Mouse (Mus musculus): ENCODE data around the gene Miga2.

The Miga2 gene

DNA sequence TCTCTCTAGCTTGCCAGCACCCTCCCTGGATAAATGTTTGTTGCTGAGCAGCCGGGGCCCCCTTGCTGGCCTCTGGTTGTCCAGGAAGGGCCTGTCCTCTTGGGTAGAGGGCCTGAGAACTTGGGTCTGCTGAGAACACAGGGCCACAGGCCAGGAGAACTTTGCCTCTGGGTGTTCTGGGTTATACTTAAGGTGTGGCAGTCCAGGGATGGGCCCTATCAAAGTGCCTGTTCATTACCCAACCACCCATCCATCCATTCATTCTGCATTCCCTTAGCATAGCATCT lies 29.3 kb downstream of the Miga2 start:
- in situ Hi-C loops (cut with MboI; ENCODE audit: low sequenced_read_pairs), result no loop called here

DNA sequence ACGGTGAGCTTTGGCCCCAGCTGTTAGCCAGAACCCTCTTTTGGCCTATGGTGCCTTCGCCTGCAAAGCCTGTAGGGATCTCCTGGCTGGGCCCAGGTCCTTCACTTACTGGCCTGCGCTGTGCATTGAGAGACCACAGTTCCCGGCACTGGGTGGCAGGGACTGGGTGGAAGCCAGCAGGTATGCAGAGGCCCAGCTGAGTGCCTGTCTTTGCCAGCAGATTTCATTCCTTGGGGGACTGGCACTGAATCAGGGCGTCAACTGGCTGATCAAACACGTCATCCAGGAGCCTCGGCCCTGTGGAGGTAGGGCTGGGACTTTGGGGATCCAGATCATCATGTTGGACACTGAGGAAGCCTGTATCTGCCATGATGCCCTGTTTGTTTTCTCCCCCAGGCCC lies 31.7 kb downstream of the Miga2 start:
- in situ Hi-C loops (cut with MboI; ENCODE audit: low sequenced_read_pairs), result no loop called here

DNA sequence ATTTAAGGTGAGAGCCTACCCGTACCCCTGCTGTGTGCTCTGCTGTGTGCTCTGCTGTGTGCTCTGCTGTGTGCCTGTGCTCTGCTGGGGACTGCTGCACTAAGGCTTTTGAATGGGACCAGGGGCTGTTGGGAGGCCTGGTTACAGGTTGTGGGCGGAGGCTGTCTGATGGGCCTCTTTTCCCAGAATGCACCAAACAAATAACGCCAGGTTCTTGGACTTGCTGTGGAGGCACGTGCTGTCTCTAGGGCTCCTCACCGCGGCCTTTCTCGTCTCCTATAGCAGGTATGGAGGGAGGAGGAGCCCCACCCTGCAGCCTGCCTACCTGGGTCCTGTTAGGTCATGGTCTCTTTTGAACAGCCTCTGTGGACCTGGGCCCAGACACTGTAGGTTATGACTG lies 32.2 kb downstream of the Miga2 start:
- in situ Hi-C loops (cut with MboI; ENCODE audit: low sequenced_read_pairs), result no loop called here

DNA sequence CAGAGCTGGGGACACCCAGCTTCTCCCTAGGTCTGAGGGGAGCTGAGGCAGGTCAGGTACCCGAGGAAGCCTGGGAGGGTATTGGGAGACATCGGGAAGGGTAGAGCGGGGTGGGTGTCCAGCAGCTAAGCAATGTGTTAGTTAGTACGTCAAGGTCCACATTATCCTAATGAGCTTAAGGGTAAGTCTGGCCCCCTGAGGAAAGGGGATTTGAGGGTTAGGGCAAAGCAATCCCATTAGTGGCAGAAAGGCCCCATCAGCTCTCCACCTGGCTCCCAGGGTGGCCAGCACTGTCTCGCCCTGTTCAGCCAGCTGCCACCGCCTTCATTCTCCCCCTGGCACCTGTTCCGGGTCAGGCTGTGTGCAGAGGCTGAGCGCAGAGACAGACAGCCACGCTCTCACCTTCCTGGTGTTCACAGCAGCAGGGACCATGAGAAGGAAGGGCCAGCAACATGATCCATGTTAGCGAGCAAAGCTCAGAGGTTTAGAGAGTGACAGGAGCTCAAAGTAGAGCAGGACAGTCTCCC lies 34.0 kb downstream of the Miga2 start:
- in situ Hi-C loops (cut with MboI; ENCODE audit: low sequenced_read_pairs), result no loop called here

DNA sequence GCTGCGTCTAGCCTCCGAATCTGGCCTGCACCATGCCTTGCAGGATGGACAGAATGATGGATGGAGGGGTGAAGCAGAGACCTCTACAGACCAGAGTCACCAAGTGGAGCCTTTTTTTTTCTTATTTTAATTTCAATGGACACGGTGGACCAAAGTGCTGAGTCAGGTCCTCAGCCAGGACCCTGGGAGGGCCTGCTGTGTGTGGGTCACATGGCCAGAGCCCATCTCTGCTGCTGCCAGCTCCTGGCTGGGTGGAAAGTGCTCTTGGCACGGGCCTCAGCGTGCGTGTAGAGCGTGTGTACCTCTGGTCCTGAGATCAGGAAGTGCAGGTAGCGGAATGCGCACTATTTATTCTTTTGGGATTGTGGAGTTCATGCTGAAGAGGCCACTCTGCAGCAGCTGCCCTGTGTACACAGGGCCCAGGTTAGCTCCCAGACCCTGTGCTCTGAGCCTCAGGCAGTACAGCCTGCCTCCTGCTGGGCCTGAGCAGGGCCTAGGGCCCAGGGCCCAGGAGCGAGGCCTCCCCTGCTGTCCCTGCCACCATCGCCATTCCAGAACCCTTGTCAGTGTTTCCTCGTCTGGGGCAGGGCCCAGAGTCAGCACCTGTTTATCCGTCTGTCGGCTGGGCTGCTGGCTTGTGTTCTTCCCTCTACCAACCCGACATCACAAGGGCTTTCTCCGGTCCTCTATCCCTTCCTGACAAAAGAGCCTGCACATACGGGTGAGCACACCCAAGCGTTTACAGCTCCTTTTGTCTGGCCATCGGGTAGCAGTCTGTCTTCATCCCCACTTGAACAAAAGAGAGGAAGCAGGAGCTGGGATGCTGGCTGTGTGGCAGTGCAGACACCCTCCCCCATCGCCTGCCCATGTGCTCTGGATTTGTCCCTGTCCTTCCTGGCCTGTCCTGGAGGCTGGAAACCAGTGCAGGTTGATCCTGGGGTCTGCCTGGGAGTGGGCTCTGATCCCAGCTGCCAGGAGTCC lies 35.4 kb downstream of the Miga2 start:
- in situ Hi-C loops (cut with MboI; ENCODE audit: low sequenced_read_pairs), result no loop called here

DNA sequence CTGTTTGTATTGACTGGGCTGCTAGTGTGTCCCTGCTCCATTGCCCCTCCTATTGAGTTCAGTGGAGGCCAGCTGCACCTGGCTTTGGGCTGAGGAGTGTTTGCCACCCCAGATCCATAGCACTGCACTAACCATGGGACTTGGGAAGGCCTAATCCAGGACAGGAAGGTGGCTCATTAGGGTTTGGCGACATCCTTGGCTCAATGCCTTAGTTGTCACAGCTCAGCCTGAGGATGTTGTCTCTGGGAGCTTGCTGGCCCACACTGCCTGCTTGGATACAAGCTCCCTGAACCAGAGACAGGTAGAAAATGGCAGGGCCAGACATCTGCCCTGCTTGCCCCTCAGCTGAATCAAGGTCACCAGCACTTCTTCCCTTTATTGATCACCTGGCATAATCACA lies 37.5 kb downstream of the Miga2 start:
- in situ Hi-C loops (cut with MboI; ENCODE audit: low sequenced_read_pairs), result no loop called here

DNA sequence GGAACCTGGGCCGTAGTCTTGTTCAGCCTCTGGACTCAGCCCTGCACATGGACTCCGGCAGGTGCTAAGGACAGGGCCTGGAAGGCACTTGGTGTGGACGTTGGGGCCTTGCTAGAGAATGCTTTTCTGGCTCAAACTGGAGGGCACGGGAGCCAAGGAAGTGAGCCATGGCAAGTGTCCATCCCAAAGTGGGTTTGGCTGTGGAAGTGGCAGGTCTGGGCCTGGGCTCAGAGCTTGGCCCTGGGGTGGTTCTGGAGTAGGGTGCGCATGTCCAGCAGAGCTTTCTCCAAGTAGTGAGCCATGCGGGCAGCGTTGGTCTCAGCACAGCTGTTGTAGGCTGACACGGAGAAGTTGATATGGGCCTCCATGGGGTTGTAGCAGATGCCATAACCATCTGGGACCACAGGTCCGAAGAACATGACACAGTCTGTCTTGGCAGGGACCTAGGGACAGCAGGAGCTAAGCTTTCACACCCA lies 38.4 kb downstream of the Miga2 start:
- in situ Hi-C loops (cut with MboI; ENCODE audit: low sequenced_read_pairs), result no loop called here

DNA sequence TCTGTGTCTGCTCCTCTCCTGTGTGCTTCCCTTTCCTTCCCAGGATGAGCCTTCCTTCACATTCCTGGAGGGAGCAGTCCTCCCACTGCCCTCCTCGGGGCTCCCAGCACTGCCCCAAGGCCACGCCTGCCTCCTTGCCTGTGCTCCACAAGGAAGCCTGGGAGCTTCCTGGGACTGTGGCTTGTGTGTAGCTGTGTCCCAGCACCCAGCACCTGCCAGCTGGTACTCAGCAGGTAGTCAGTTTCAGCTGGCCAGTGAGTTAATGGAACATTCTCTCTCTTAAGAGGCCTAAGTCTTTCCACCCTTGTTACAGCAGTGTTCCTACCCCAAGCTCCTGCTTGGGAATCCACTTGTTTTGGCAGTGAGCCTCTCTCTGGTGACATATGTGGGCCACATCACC lies 38.8 kb downstream of the Miga2 start:
- in situ Hi-C loops (cut with MboI; ENCODE audit: low sequenced_read_pairs), result no loop called here

DNA sequence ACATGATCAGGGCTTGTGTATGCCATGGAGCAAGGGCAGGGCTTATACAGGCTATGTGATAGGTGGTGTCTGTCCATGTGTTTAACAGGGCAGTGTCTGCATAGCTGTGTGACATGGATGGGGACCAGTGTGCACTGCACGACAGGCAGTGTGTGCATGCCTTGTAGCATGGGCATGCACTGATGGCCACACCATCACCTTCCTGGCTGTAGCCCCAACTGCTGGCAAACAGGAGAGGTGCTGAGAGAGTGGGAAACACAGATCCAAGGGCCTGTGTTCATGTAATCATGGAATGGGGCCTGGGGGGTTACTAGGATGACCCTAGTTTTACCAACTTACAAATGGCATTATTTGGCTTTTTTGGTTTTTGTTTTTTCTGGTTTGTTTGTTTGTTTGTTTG lies 39.8 kb downstream of the Miga2 start:
- in situ Hi-C loops (cut with MboI; ENCODE audit: low sequenced_read_pairs), result no loop called here

DNA sequence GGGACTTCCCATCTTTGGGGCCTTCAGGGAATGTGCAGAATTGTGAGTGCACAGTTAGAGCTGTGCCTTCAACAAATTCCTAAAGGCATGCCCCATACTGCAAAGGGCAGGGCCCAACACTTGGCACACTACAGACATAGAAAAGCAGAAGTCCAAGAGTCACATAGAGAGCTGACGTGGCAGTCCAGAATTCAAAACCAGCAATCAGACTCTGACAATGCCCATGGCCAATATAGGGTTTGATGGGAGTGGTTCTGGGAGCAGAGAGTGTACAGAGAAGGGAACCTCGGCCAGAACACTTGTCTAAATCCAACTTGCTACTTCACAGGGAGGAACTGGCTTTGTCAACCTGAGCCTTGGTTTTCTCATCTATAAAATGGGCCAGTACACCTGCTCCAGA lies 43.2 kb downstream of the Miga2 start:
- in situ Hi-C loops (cut with MboI; ENCODE audit: low sequenced_read_pairs), result no loop called here

DNA sequence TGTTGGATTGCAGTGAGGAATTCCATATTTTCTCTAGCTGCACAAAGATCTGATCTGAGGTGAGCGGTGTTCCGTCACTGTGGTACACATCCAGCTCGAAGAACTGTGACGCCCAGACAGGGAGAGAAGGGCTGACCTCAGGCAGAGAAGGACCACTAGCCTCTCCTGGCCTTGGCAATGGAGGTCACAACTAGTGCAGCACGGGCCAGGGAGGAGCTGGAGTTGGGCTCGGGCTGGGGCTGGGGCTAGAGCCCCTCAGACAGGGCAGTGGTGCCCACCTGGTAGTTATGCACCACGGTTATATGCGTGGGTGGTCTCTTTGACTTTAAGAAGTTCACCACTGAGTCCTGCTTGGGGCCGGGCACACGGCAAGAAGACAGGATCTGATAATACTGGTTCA lies 43.7 kb downstream of the Miga2 start:
- in situ Hi-C loops (cut with MboI; ENCODE audit: low sequenced_read_pairs), result no loop called here

DNA sequence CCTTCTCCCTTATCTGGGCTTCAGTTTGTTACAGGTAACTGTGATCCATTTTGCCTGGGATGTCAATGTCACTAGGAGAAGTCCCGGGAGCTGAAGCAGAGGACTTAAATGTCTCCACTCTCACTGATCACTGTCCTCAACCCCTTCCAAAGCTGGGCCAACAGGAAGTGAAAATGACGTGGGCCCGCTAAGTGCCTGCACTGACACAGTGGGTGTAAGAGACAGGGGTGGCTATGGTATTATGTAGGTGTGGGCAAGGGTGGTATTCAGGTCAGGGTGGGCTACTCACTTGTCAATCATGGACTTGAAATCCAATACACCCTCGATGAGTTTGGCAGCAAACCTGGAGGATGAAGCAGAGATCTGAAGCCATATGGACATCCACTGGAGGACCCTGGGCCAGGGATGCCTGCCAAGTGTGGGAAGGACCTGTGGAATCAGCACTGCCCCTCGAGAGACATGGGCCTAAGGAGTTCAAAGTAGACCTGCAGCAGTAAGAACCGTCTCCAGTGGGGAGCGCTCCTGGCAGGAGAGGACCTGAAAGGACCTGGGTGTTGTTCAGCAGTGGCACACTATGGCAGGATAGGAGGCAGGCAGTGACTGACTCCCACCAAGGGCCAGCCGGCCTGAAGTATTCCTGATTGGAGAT lies 44.5 kb downstream of the Miga2 start:
- in situ Hi-C loops (cut with MboI; ENCODE audit: low sequenced_read_pairs), result no loop called here

DNA sequence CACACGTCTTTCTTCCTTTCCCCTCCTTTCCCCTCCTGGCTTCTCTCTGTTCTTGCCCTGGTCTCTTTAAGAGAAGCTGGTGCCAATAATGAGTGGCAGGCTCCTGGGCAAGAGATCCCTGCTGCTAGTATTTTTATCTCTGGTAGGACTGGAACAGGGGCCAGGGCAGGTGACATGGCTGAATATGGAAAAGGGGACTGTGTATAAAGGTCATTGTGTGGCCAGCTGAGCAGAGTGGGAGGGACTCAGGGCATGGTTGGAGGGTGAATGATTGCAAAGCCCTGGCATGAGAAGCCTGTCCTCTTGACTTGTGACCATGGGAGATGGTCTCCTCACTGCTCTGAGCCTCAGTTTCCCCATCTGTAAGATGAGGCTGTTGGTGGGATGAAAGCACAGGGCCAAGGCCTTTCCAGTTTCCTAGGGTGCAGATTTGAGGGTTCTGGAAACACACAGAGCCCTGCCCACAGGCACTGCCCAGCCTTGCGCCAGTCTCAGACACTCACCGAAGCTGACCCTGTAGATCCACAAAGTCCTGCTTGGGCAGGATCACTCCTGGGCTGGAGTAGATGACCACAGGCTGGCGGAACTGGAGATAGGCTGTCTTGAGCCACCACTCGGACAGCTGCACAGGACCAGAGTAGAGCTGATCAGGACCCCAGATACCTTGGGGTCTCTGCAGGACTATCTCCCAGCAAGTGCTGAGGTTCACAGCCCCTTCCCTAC lies 45.6 kb downstream of the Miga2 start:
- in situ Hi-C loops (cut with MboI; ENCODE audit: low sequenced_read_pairs), result no loop called here

DNA sequence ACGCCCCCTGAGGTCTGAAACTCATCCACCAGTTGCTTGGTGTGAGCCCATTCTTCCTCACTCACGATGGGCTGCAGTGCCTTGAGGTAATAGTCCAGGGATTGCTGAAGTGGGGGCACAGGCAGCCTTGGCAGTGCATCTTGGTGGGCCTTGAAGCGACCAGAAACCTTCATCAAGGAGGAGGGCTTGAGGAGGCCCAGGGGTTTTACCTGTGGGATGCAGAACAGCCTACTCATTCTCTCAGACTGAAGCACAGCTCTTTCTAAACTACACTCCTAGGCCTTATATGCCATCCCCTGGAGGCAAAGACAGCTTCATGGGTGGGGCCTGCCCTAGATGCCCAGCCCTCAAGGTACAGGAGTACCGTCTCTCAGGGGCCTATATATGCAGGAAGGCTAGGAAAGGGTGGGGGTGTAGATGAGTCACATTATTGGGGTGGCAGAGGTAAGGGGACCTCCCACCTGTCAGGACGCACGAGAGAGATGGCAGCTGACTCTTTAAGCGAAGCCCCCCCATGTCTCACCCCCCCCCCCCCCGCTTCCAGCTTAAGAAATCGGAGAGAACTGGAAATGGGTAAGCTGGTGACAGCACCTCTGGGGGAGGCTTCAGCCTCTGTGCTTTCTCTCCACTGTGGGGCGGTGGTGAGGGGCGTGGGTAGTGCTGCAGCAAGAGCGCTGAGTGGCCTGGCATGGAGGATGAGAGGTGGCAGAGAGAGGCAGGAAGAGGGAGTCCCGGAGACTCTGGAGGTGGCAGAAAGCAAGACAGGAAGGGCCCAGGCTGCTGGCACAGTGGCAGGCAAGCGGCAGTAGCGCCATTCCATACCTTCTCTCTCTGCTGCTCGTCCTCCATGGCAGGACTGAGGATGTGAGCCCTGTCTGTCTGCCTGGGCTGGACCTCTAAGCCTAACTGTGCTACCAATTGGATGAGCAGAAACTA lies 49.3 kb downstream of the Miga2 start:
- in situ Hi-C loops (cut with MboI; ENCODE audit: low sequenced_read_pairs), result no loop called here

DNA sequence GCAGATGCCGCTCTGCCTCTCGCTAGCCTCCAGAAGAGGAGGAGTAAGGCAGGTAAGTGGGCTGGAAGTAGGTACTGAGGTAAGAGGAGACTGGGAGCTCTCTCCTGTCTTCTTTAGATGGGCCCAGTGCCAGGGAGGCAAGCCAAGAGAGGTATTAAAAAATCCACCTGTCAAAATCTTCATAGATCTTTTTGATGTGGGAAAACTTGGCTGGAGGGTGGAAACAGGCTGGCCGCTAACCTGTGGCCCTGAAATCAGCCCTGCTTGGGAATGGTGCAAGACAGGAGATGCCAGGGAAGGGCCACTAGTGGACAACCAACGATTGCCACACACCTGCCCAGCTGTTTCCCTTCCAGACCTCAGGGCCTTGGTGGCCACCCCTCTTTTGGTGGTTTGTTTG lies 50.1 kb downstream of the Miga2 start:
- in situ Hi-C loops (cut with MboI; ENCODE audit: low sequenced_read_pairs), result no loop called here

DNA sequence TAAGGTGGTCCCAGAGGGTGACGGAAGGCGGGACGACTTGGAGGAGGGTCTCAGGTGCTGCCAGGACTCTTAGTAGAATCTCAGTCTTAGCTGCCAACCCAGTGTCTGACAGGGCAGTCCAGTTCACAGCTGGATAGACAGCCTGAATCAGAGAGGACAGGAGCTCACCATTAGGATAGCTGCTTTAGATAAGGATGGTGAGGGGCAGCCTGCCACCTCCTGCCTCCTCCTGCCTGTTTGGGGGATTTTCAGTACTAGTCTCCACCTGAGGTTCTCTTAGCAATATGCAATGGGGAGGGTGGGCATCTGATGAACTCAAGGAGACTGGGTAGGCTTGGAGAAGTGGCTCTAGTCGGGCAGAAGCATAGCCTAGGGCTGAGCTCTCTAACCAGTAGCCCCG lies 50.6 kb downstream of the Miga2 start:
- in situ Hi-C loops (cut with MboI; ENCODE audit: low sequenced_read_pairs), result no loop called here

DNA sequence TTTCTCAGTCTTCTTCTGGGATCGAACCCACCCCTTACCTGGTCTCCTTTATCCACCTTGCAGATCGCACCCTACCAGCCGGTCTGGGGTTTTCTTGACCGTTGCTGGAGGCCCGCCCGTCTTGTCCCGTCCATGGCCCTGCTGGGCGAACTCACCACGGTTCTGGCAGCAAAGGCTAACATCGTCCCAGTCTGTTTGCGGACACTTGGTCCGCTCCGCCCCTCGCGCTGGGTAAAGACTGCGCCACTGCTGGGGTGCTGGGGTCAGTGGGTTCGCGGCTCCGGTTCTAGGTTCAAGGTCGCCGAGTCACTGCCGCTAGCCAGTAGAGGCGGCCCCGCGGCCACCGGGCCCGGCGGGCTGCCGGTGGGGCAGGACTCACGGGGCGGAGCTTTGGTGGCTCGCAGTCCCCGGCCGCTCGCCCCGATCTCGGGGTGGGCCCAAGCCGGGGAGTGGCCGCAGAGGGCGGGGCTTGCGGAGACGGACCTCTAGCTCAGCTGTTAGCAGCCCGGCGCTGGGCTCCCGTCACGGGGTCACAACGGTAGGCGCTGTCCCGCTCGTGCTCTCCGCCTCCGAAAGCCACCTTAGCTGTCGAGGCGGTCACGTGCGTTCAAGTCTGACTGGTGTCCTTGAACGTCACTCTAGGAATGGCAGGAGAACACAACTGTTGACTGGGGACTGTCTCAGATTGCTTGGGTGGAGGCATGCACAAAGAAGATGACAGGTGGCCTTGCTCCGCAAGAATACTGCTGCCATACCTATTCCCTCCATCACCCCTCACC lies 51.3 kb downstream of the Miga2 start, which contains the start of gene Crat:
TSS of gene Crat (minus strand) at position 657 of the 779 bp plus-strand sequence.
- in situ Hi-C loops (cut with MboI; ENCODE audit: low sequenced_read_pairs), result no loop called here

DNA sequence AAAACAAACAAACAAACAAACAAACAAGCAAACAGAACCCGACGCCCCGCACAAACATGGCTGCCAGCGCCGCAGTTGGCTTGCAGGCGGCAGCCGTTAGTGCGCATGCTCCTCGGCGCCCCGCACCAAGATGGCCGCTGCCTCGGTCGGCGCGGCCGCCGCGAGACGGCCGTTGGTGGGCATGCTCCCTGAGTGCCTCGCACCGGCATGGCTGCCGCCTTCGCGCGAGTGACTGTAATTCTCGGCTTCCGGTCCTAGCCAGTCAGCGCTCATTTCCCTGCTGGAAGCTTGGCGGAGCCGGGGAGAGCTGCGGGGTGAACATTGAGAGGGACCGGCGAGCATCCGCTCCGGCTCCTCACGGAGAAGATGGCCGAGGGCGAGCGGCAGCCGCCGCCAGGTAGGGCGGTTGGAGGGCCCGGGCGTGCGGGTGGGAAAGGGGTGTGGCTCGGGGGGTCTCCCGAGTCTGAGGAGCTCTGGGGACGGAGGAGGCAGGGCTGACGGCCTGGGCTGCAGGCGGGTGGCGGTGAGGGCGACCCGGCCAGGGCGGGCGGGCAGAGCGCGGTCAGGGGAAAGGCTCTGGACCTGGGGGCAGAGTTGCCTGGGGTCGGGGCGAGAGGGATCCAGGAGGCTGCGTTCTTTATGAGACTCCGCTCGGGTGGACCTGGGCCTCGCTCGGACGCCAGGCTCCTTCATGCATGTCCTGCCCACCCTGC lies 52.1 kb downstream of the Miga2 start, which contains the start of gene Ptpa:
TSS of gene Ptpa (plus strand) at position 104 of the 713 bp plus-strand sequence.
- in situ Hi-C loops (cut with MboI; ENCODE audit: low sequenced_read_pairs), result no loop called here

DNA sequence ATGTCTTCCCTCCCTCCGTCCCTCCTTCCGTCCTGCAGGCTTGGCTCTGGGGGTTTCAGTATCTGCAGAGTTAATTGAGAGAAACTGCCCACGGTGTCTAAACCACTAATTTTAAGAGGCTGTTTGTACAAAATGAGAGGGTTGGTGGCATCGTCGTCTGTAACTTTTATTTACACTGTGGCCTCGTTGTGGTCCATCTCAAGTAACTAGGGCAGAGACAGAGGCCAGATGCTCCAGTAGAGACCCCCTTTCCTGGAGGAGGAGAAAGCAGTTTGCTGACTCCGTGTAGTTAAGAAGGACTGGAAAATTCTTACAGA lies 52.6 kb downstream of the Miga2 start:
- in situ Hi-C loops (cut with MboI; ENCODE audit: low sequenced_read_pairs), result no loop called here
